Mouse (Mus musculus) spleen, adult 18-20 months (tissue): ENCODE data around the gene Veph1.

Source experiments
- DNase-seq, 2 experiments: peaks; one replicate each; pipeline ENCODE4 v3.0.0; 2022; ENCODE audit warnings: mixed read lengths in 2 of 2

Gene Veph1

GRCm38 (mm10) chr3:66004989-66005388, 291.6 kb downstream of the Veph1 start:
- DNase-seq, result no peak

- DNase-seq, result no peak
These were observed 292.3 kb downstream of the Veph1 start for GRCm38 (mm10) chr3:66004220-66004951.
